Comparison of ENCODE assay signal across 8 mouse cellular contexts in genomic region chr17:5975099-5975977, GRCm38 (mm10). TPM values are rescaled to one million over a fixed set of nuclear protein-coding genes. Genes with fewer than 3 reads are reported as not detected.
DNase-seq lines count a peak whose midpoint lies in the region; ATAC-seq and TF ChIP-seq lines count a peak whose summit lies in the region.

No protein-coding gene starts in this region.

- H3K4me3 ChIP-seq in hindbrain, embryonic 13.5 days = no peak overlapping the region
- peak overlapping the region; percentile 90 for H3K4me3 ChIP-seq in megakaryocyte, embryonic 14.5 days (replicated peaks)
- peak overlapping the region; percentile 35 for H3K4me3 ChIP-seq in testis, adult 2 months (ENCODE audit: control insufficient read depth, low read depth, low read length)

- H3K36me3 ChIP-seq in hindbrain, embryonic 13.5 days = no peaks in the 10 kb centered on the region
- H3K36me3 ChIP-seq in megakaryocyte, embryonic 14.5 days (replicated peaks; ENCODE audit: low read length) = peaks cover 9% of the 10 kb centered on the region
- H3K36me3 ChIP-seq in testis, adult 2 months (ENCODE audit: control insufficient read depth, insufficient read depth, low read length) = no peaks in the 10 kb centered on the region

- H3K9me3 ChIP-seq in hindbrain, embryonic 13.5 days = no peaks in the 10 kb centered on the region
- no peaks in the 10 kb centered on the region for H3K9me3 ChIP-seq in megakaryocyte, embryonic 14.5 days

- TF ChIP-seq CTCF in testis, adult 2 months (IDR thresholded peaks at IDR 0.05; ENCODE audit: control insufficient read depth, insufficient read depth, insufficient replicate concordance, low read depth, low read length) = no peak

- 50% methylated on average over 23 of the region's 23 CpGs for WGBS in hindbrain, embryonic 13.5 days

- ATAC-seq in hindbrain, embryonic 13.5 days (ENCODE audit: low FRiP score) = 0 out of 2 replicates have a peak, but pooled peaks have one; percentile 39

- DNase-seq in embryo, embryonic 10 days (ENCODE audit: low spot score) = peak; percentile 44
- no peak for DNase-seq in embryo, embryonic 10.5 days (ENCODE audit: low spot score)
- peak; percentile 80 for DNase-seq in T-cell, adult 2 months (ENCODE audit: low spot score)
- peak; percentile 52 to 69 for DNase-seq in frontal cortex, postnatal 10 days (ENCODE audit: low spot score in 2 of 2)
- DNase-seq in left cerebral cortex, adult 9 months (ENCODE audit: low spot score in 2 of 2) = peak; percentile 74 to 91

- H3K27ac ChIP-seq in hindbrain, embryonic 13.5 days = no peak overlapping the region
- peak overlapping the region; percentile 65 for H3K27ac ChIP-seq in testis, adult 2 months (ENCODE audit: control insufficient read depth, insufficient read depth, low read depth, low read length)

- no peaks in the 10 kb centered on the region for H3K27me3 ChIP-seq in hindbrain, embryonic 13.5 days
- peaks cover 36% of the 10 kb centered on the region for H3K27me3 ChIP-seq in megakaryocyte, embryonic 14.5 days (replicated peaks)
- no peaks in the 10 kb centered on the region for H3K27me3 ChIP-seq in testis, adult 2 months (ENCODE audit: control insufficient read depth, insufficient read depth, low read length)

- peak overlapping the region; percentile 37 for H3K4me2 ChIP-seq in hindbrain, embryonic 13.5 days

- H3K4me1 ChIP-seq in hindbrain, embryonic 13.5 days (replicated peaks) = peaks cover 30% of the 10 kb centered on the region
- peaks cover 64% of the 10 kb centered on the region for H3K4me1 ChIP-seq in megakaryocyte, embryonic 14.5 days
- peaks cover 23% of the 10 kb centered on the region for H3K4me1 ChIP-seq in testis, adult 2 months (ENCODE audit: control insufficient read depth, insufficient read depth, low read length)

- no peak for TF ChIP-seq POLR2A in testis, adult 2 months (IDR thresholded peaks at IDR 0.05; ENCODE audit: control insufficient read depth, low read depth, low read length)

- H3K9ac ChIP-seq in hindbrain, embryonic 13.5 days = no peak overlapping the region

RNA-seq across cellular contexts. Expression of gene Synj2, which starts 34.3 kb away (rescaled TPM):
- 0.74 and 1.1 TPM in 2 replicates for polyA plus RNA-seq in hindbrain, embryonic 13.5 days (2015; fragmentation: Nextera tagmentation; extraction: Ambion mirVana)
- 4.1 and 4.3 TPM in 2 replicates for polyA plus RNA-seq in megakaryocyte, embryonic 14.5 days (2012; ENCODE audit: insufficient read depth, low replicate concordance)
- polyA plus RNA-seq in testis, adult 2 months (2012; rRNA removed) = 29.1 and 32.9 TPM in 2 replicates
